Comparison of ENCODE assay signal across 13 mouse cellular contexts in genomic region chr1:133693536-133694114, GRCm38 (mm10). TPM values are rescaled to one million over a fixed set of nuclear protein-coding genes. Genes with fewer than 3 reads are reported as not detected.
DNase-seq lines count a peak whose midpoint lies in the region; ATAC-seq and TF ChIP-seq lines count a peak whose summit lies in the region.
"Had no signal": no experiment of that assay in that cellular context is flagged by ENCODE, and none has a peak within 500 bp of the region (broad histone marks: within the 10 kb centered on the region; RNA-seq: fewer than 3 reads in every experiment).

No protein-coding gene starts in this region.

- H3K27me3 ChIP-seq in forebrain, embryonic 10.5 days (ENCODE audit: poor library complexity, severe bottlenecking), result no peaks in the 10 kb centered on the region
- H3K27me3 ChIP-seq in forebrain, postnatal 0 days (ENCODE audit: insufficient read depth, low read length), result no peaks in the 10 kb centered on the region
- H3K27me3 ChIP-seq in kidney, postnatal 0 days (ENCODE audit: insufficient read depth, low read length), result no peaks in the 10 kb centered on the region
- H3K27me3 ChIP-seq in limb, embryonic 15.5 days, result no peaks in the 10 kb centered on the region
- H3K27me3 ChIP-seq: embryonic facial prominence, embryonic 12.5 days had no signal

- no peak for TF ChIP-seq CTCF in forebrain, postnatal 0 days (IDR thresholded peaks at IDR 0.05; ENCODE audit: low read depth)
- no peak for TF ChIP-seq CTCF in kidney, postnatal 0 days (IDR thresholded peaks at IDR 0.05; ENCODE audit: low read depth)

- peak overlapping the region; percentile 72 for H3K27ac ChIP-seq in forebrain, embryonic 10.5 days
- H3K27ac ChIP-seq in forebrain, postnatal 0 days (ENCODE audit: low read depth, low read length), result no peak overlapping the region
- peak overlapping the region; percentile 79; the same call in 1 of the 2 replicates for H3K27ac ChIP-seq in kidney, postnatal 0 days
- peak overlapping the region; percentile 68 for H3K27ac ChIP-seq in limb, embryonic 15.5 days

- intact Hi-C loops in gastrocnemius, postnatal 14 days (cut with DNase I; ENCODE audit: low total_unique reads), result no loop called here

- WGBS in forebrain, embryonic 10.5 days, result 63% methylated on average over 11 of the region's 11 CpGs
- 71% methylated on average over 11 of the region's 11 CpGs for WGBS in forebrain, postnatal 0 days
- WGBS in kidney, postnatal 0 days, result 76% methylated on average over 11 of the region's 11 CpGs
- 52% methylated on average over 11 of the region's 11 CpGs for WGBS in limb, embryonic 15.5 days

- no peak for ATAC-seq in forebrain, postnatal 0 days
- ATAC-seq in kidney, postnatal 0 days (replicated peaks; ENCODE audit: low FRiP score, low read depth), result no peak
- ATAC-seq in limb, embryonic 15.5 days (ENCODE audit: insufficient number of reproducible peaks, low FRiP score, low TSS enrichment, low read depth), result no peak
- ATAC-seq: forebrain, embryonic 16.5 days had no signal

- H3K4me3 ChIP-seq in forebrain, embryonic 10.5 days, result no peak overlapping the region
- no peak overlapping the region for H3K4me3 ChIP-seq in forebrain, postnatal 0 days (ENCODE audit: low read depth, low read length)
- H3K4me3 ChIP-seq in kidney, postnatal 0 days (replicated peaks; ENCODE audit: low read depth, low read length), result no peak overlapping the region
- H3K4me3 ChIP-seq in limb, embryonic 15.5 days, result no peak overlapping the region
- H3K4me3 ChIP-seq: embryonic facial prominence, embryonic 12.5 days had no signal

- no peaks in the 10 kb centered on the region for H3K36me3 ChIP-seq in forebrain, embryonic 10.5 days (replicated peaks)
- H3K36me3 ChIP-seq in forebrain, postnatal 0 days (ENCODE audit: insufficient read depth), result no peaks in the 10 kb centered on the region
- H3K36me3 ChIP-seq in kidney, postnatal 0 days (ENCODE audit: insufficient read depth, low read length), result no peaks in the 10 kb centered on the region
- H3K36me3 ChIP-seq in limb, embryonic 15.5 days, result no peaks in the 10 kb centered on the region
- H3K36me3 ChIP-seq: embryonic facial prominence, embryonic 12.5 days had no signal

- H3K9ac ChIP-seq in forebrain, postnatal 0 days, result no peak overlapping the region
- H3K9ac ChIP-seq in kidney, postnatal 0 days (ENCODE audit: low read depth, low read length), result no peak overlapping the region
- H3K9ac ChIP-seq in limb, embryonic 15.5 days, result no peak overlapping the region
- H3K9ac ChIP-seq: embryonic facial prominence, embryonic 12.5 days had no signal

- peaks cover 52% of the 10 kb centered on the region for H3K4me1 ChIP-seq in forebrain, embryonic 10.5 days
- no peaks in the 10 kb centered on the region for H3K4me1 ChIP-seq in forebrain, postnatal 0 days (ENCODE audit: insufficient read depth)
- H3K4me1 ChIP-seq in kidney, postnatal 0 days (replicated peaks; ENCODE audit: insufficient read depth, low read length), result peaks cover 37% of the 10 kb centered on the region
- peaks cover 36% of the 10 kb centered on the region for H3K4me1 ChIP-seq in limb, embryonic 15.5 days

- no peaks in the 10 kb centered on the region for H3K9me3 ChIP-seq in forebrain, embryonic 10.5 days
- H3K9me3 ChIP-seq in forebrain, postnatal 0 days (ENCODE audit: low read length), result no peaks in the 10 kb centered on the region
- no peaks in the 10 kb centered on the region for H3K9me3 ChIP-seq in kidney, postnatal 0 days (replicated peaks; ENCODE audit: low read length)
- no peaks in the 10 kb centered on the region for H3K9me3 ChIP-seq in limb, embryonic 15.5 days
- H3K9me3 ChIP-seq: embryonic facial prominence, embryonic 12.5 days had no signal

- no peak for DNase-seq in forebrain, embryonic 10.5 days (ENCODE audit: extremely low spot score, low spot score)
- no peak for DNase-seq in forebrain, postnatal 0 days
- DNase-seq in kidney, postnatal 0 days (ENCODE audit: low spot score), result no peak
- DNase-seq in kidney, adult 9 months, result no peak
- DNase-seq in ZHBTc4 (ENCODE audit: low read depth, low spot score), result peak; percentile 57
- no peak for DNase-seq in thymus, postnatal 10 days (ENCODE audit: low spot score in 2 of 2)
- DNase-seq in gastrocnemius, postnatal 14 days, result no peak
- DNase-seq: cerebellum, postnatal 10 days had no signal

- H3K4me2 ChIP-seq in forebrain, postnatal 0 days (ENCODE audit: low read depth), result no peak overlapping the region
- no peak overlapping the region for H3K4me2 ChIP-seq in kidney, postnatal 0 days (ENCODE audit: low read length)
- H3K4me2 ChIP-seq in limb, embryonic 15.5 days, result no peak overlapping the region
- H3K4me2 ChIP-seq: embryonic facial prominence, embryonic 12.5 days had no signal

RNA-seq across cellular contexts. Expression of gene Lax1, which starts 3.7 kb away (rescaled TPM):
- 0.44 and 0.93 TPM in 2 replicates for polyA plus RNA-seq in forebrain, embryonic 10.5 days (2016; fragmentation: Nextera tagmentation; extraction: Ambion mirVana)
- total RNA-seq in forebrain, postnatal 0 days (2014; rRNA removed), result 0.14 TPM in 1 of 2 replicates, not detected in the other
- 0.10 TPM in 1 of 2 replicates, not detected in the other for polyA plus RNA-seq in forebrain, postnatal 0 days (2015; fragmentation: Nextera tagmentation; extraction: Ambion mirVana)
- 0.58 and 0.61 TPM in 2 replicates for polyA plus RNA-seq in kidney, postnatal 0 days (2015; fragmentation: Nextera tagmentation; extraction: Ambion mirVana)
- polyA plus RNA-seq in limb, embryonic 15.5 days (2015; fragmentation: Nextera tagmentation; extraction: Ambion mirVana), result 0.34 and 0.42 TPM in 2 replicates
- under 1 TPM; 0.09 to 0.27 TPM for total RNA-seq in gastrocnemius, postnatal 14 days (2021)
- total RNA-seq: layer of hippocampus, adult 18-20 months had no signal
- polyA plus RNA-seq: forebrain, embryonic 16.5 days had no signal

RNA-seq across cellular contexts. Expression of gene Gm38394, which starts 32.5 kb away (rescaled TPM):
- polyA plus RNA-seq in forebrain, embryonic 10.5 days (2016; fragmentation: Nextera tagmentation; extraction: Ambion mirVana), result 4.3 and 4.4 TPM in 2 replicates
- 7.0 and 10.0 TPM in 2 replicates for total RNA-seq in forebrain, postnatal 0 days (2014; rRNA removed)
- 0.78 and 1.4 TPM in 2 replicates for polyA plus RNA-seq in forebrain, postnatal 0 days (2015; fragmentation: Nextera tagmentation; extraction: Ambion mirVana)
- polyA plus RNA-seq in kidney, postnatal 0 days (2015; fragmentation: Nextera tagmentation; extraction: Ambion mirVana), result 3.5 and 3.8 TPM in 2 replicates
- 5.7 and 6.6 TPM in 2 replicates for polyA plus RNA-seq in limb, embryonic 15.5 days (2015; fragmentation: Nextera tagmentation; extraction: Ambion mirVana)
- total RNA-seq in gastrocnemius, postnatal 14 days (2021), result 10 to 100 TPM; 33.1 to 36.9 TPM

RNA-seq across cellular contexts. Expression of gene Zbed6, which starts 32.9 kb away (rescaled TPM):
- not detected in 2 replicates for polyA plus RNA-seq in forebrain, embryonic 10.5 days (2016; fragmentation: Nextera tagmentation; extraction: Ambion mirVana)
- 5.7 and 6.4 TPM in 2 replicates for total RNA-seq in forebrain, postnatal 0 days (2014; rRNA removed)
- not detected in 2 replicates for polyA plus RNA-seq in forebrain, postnatal 0 days (2015; fragmentation: Nextera tagmentation; extraction: Ambion mirVana)
- not detected in 2 replicates for polyA plus RNA-seq in kidney, postnatal 0 days (2015; fragmentation: Nextera tagmentation; extraction: Ambion mirVana)
- not detected in 2 replicates for polyA plus RNA-seq in limb, embryonic 15.5 days (2015; fragmentation: Nextera tagmentation; extraction: Ambion mirVana)
- total RNA-seq in gastrocnemius, postnatal 14 days (2021), result 10 to 100 TPM; 11.0 to 11.5 TPM
- polyA plus RNA-seq: embryonic facial prominence, embryonic 12.5 days; forebrain, embryonic 16.5 days; intestine, embryonic 14.5 days had no signal
